Mouse (Mus musculus) left cerebral cortex, adult 11 months (tissue): ENCODE measurements around the gene Zfp317.
A peak's percentile ranks its signal among the peaks of the same experiment; 100 is the strongest.
"Not testable (repeated sequence)": the region's sequence is repeated elsewhere in the genome, so short reads cannot be mapped to it uniquely, and the experiment has no call there.

Source experiments
- DNase-seq: peaks from one replicate; pipeline ENCODE4 v3.0.0; 2022; ENCODE audit warnings: low spot score

Gene Zfp317

DNA sequence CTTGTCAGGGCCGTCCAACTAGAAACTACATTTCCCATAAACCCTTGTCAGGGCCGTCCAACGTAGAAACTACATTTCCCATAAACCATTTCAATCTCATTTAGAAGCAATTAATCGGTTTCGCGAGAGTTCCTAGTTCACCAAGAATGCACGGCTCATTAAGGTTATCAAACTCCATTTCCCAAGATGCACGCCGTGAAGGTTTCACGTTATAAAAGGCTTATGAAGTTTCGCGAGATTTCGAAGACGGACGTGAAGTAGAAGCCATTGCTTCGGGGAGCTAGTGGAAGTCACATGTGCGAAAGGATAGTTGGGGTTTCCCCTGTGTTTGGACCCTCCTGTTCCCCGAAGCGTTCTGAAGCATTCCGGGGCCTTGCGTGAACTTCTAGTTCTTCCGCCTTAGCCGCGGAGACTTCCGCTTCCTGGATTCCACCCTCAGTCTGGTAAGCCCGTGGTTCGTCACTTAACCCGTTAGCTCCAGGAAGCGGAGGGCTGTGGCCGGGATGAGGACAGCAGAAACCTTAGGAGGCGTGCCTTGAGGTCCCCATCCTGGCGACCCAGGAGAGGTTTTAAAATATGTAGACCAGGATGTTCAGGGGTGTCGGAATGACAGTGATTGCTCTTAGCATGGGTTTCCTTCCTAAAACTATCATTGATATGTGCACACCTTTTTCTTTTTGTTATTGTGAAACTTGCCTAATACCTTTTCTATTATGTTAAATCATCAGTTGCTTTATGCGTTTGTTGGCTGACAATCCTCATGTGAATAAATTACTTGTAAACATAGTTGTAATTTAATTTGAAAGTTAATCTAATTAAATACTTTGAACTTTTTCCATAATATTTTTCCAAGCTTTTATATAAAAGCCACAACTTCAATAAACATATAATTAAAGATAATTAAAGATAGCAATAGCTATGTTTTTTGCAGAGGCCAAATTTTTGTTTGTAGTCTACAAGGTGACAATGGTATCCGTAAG, at the start of gene Zfp317:
Gene Zfp317, plus strand, starts transcription at position 260 of the 980 bp plus-strand sequence.
- peak; percentile 98 for DNase-seq

DNA sequence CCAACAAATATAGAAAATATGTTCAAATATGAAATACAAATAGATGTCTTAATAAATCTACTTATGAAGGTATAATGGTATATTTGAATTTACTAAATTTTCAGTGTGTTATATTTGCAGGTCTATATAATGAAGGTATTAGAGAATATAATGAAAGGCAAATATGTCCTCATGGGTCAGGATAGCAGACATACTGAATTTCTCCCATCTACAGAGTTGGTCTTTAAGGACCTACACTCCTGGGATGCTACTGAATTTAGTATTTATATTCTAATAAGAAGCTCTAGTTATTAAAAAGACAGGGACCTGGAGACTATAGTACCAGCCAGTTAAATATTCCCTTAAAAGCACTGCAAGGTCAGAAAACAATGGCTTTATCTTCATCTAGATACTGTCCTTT, 39.6 kb upstream of the Zfp317 start, which contains the start of gene Olfr855:
Gene Olfr855, plus strand, starts transcription at position 301 of the 400 bp plus-strand sequence.
- no peak for DNase-seq

DNA sequence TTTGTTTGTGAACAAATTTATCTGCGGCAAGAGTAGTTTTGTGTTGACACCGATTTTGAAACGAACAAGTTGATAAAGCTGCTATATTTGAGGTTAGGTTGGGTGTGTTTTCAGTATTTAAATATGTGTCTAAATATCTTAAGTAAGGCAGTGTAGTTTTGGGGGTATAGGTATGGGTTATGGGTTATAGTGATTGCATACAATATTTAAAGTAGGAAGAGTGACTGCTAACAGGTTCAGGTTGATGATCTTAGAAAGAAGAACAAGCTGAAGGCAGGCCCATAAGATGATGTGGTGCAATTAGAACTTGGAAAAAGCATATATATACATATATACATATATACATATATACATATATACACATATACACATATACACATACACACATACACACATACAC, 605 bp upstream of the Zfp317 start:
- DNase-seq, result no peak

DNA sequence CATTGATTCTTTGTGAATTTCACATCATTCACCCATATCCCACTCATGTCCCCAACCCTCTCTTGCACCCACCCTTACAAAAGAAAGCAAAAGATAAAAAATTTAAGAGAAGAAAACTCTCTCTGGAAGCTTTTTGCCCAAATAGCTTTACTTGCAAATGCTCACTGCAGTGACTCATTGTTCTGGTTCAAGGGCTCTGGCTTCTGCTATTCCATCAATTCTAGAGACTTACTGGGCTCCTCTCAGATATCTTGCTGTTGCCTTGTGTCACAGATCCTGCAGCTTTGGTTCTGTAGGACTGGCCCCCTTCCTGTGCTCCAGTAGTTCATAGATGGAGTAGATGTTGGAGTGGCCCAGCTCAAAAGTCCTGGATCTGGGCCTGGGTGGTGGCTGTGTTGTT, 7.7 kb downstream of the Zfp317 start:
- DNase-seq, result no peak

DNA sequence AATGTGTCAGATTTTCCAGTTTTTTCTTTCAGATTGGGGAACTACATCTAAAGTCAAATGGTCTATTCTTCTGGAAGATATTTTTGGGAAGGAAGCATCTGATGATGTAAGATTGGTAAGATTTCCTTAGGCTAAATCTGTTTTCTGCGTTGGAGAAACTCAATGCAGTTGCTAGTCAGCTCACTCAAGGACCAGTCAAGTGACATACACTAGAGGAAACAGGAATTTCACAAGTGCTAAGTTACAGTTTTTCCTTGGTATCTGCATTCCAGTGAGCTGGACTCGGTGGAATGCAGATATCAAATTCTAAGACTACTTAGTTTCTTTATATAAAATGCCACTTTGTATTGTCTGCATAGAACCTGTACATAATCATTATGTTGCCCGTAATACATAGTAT, 23.3 kb downstream of the Zfp317 start:
- DNase-seq, result no peak

DNA sequence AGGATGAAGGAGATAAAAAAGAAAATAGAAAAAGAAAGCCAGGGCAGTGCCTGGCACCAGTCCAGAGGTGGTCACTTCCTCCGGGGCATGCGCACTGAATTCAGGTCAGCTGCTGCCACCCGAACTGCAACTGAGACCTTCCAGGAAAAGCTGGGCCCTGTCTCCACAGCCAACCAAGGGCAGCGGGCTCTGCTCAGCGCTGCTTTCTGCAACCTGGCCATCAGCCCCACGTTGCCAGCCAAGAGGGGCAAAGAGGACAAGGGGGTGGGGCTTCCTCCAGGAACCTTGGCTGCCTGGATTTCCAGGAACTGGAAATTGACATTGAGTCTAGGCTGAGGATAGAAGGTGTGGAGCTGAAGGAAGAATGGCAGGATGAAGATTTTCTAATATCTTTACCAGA, 68.4 kb downstream of the Zfp317 start:
- DNase-seq, result no peak

DNA sequence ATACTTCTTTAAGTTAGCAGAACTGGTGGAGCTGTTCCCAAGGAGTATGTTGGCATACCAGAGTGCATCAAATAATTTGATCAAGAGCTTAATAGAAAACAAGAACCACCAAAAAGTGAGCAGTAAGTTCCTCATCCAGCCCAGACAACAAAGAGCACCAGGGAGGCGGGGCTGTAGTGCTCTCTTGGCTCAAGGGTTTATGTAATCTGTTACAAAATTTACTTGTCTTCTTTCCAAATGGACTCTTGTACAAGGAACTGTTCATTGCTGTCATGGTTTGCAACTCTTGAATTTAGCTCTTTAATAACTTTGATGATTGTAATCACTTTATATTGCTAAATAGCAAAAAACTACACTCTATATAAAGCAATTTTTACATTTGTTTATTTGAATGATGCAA, 69.5 kb downstream of the Zfp317 start:
- DNase-seq, result no peak

DNA sequence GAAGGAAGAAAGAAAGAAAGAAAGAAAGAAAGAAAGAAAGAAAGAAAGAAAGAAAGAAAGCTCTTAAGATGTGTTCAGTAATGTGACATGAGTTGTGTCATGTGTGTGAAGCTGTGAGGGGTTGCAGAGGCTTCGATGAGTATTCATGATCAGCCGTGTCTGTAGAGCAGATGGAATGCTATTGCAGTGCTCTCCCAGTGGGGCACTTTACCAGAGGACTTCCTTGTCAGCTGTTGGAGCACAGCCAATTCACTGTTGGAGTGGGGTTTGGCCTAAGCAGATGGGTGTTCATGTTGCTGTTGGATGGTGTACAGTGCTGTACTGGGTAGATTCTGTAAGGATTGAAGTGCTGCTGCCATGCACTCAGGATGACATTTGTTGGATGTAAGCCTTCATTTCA, 70.5 kb downstream of the Zfp317 start:
- no peak for DNase-seq

DNA sequence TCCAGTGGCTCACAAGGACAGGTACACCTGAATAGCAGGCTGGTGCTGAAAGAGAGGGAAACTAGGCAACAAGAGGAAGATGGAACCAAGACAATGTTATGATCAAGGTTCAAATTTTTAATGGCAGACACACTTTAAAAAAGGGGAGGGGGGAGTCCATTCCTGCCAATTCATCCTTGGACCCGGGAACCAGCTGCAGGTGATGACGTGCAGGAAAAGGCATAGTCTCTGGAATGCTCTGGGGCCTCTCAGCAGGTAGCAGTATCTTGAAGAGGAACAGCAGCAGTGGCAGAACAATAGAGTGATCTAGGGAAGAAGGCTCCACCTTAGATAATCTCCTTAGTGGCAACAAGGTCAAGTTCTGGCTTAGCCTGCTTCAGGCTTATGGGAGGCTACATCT, 72.4 kb downstream of the Zfp317 start:
- DNase-seq, result not testable (repeated sequence)

DNA sequence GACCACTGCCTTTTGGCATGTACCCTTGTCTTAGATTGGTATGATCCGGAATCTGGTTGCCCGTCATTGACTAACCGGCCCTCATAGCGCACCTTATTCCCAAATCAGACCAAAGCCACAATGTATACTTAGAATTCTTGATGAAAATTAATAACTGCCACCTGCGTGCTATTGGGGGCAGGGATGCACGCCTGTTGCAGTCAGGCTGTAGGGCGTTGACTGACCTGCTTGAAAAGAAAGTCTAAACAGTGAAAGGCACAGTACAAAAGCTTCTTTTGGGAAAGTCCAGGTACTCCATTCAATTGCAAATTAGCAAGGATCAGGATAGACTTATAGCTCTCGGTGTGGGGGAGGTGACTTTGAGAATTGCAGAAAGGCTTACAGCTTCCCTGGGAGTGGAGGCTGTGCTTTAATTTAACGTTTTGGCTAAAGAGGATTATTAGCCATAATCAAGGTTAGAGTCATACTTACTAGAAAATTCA, 73.0 kb downstream of the Zfp317 start:
- DNase-seq, result not testable (repeated sequence)
